Mouse (Mus musculus): ENCODE results near the gene Gpatch11.

DNA sequence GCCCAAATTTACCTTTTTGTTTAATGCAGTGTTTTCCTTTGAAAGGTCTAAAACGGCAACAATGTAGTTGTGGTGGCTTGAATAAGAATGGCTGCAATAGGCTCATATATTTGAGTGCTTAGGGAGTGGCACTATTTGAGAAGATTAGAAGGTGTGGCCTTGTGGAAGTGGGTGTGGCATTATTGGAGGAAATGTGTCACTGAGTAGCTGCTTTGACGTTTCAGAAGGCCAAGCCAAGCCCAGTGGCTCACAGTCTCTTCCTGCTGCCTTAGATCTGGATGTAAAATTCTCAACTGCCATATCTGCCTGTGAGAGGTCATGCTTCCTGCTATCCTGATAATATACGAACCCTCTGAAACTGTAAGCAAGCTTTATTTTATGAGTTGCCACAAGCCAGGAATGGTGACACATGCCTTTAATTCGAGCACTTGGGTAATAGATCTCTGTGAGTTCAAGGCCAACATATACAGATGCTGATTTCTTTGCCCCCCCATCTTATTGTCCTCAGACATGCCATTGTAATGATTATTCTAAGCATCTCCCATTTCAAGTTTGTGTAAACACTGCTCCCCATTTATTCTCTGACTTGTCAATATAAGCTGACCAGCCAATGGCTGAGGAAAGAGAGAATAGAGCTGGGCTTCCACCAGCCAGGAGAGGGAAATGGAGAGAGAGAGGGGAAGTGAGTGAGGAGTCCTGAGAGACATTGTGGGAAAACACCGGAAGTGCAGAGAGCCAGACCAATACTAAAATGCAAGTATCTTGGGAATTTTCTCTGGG, 50.1 kb downstream of the Gpatch11 start:
- no peak for TF ChIP-seq CTCF (IDR thresholded peaks at IDR 0.05; ENCODE audit: low read depth, low read length)
- no peak for TF ChIP-seq POLR2A (IDR thresholded peaks at IDR 0.05; ENCODE audit: insufficient read depth, low read length)
